Mouse (Mus musculus): ENCODE results near the gene Rrp9. TPM values are rescaled to one million over a fixed set of nuclear protein-coding genes. Genes with fewer than 3 reads are reported as not detected.

Rrp9 gene
- 14.6 and 19.1 TPM in 2 replicates for polyA plus RNA-seq (2015; fragmentation: Nextera tagmentation; extraction: Ambion mirVana)

GRCm38 (mm10) chr9:106475663-106476001 is at the start of gene Rrp9:
Gene Rrp9 (plus strand): TSS chr9:106475963.

GRCm38 (mm10) chr9:106429221-106430014 is 46.3 kb upstream of the Rrp9 start, which contains the start of gene Rpl29:
Gene Rpl29 (plus strand): TSS chr9:106429454.

GRCm38 (mm10) chr9:106447348-106447747 is 28.4 kb upstream of the Rrp9 start, which contains the start of the genes Abhd14b and Abhd14a:
Gene Abhd14b (plus strand): TSS chr9:106447459.
Gene Abhd14a (minus strand): TSS chr9:106447678.

GRCm38 (mm10) chr9:106453271-106454070 is 22.3 kb upstream of the Rrp9 start, which contains the start of gene Pcbp4:
Gene Pcbp4 (plus strand): TSS chr9:106453291.

GRCm38 (mm10) chr9:106465571-106466200 is 10.1 kb upstream of the Rrp9 start, which contains the start of gene Gpr62:
Gene Gpr62 (minus strand): TSS chr9:106465938.

GRCm38 (mm10) chr9:106476924-106477484 is 1.2 kb downstream of the Rrp9 start, which contains the start of gene Parp3:
Gene Parp3 (minus strand): TSS chr9:106476949.

GRCm38 (mm10) chr9:106499667-106500066 is 23.9 kb downstream of the Rrp9 start, which contains the start of gene Iqcf1:
Gene Iqcf1 (plus strand): TSS chr9:106499967.

GRCm38 (mm10) chr9:106514273-106514672 is 38.5 kb downstream of the Rrp9 start, which contains the start of gene Iqcf5:
Gene Iqcf5 (plus strand): TSS chr9:106514573.

Other genes with a start within 250 kb of the Rrp9 start
- 171 and 204 TPM in 2 replicates for gene Alas1, start 227.3 kb upstream of the Rrp9 start, polyA plus RNA-seq (2015; fragmentation: Nextera tagmentation; extraction: Ambion mirVana)
- 4.8 and 6.3 TPM in 2 replicates for gene Poc1a, start 194.9 kb upstream of the Rrp9 start, polyA plus RNA-seq (2015; fragmentation: Nextera tagmentation; extraction: Ambion mirVana)
- gene Dusp7, start 107.3 kb upstream of the Rrp9 start, polyA plus RNA-seq (2015; fragmentation: Nextera tagmentation; extraction: Ambion mirVana), result 6.7 and 9.3 TPM in 2 replicates
- gene Rpl29, start 46.5 kb upstream of the Rrp9 start, polyA plus RNA-seq (2015; fragmentation: Nextera tagmentation; extraction: Ambion mirVana), result 557 and 573 TPM in 2 replicates
- gene Acy1, start 37.6 kb upstream of the Rrp9 start, polyA plus RNA-seq (2015; fragmentation: Nextera tagmentation; extraction: Ambion mirVana), result 10.5 and 13.0 TPM in 2 replicates
- 6.3 and 9.0 TPM in 2 replicates for gene Abhd14b, start 28.5 kb upstream of the Rrp9 start, polyA plus RNA-seq (2015; fragmentation: Nextera tagmentation; extraction: Ambion mirVana)
- 20.9 and 25.1 TPM in 2 replicates for gene Abhd14a, start 28.3 kb upstream of the Rrp9 start, polyA plus RNA-seq (2015; fragmentation: Nextera tagmentation; extraction: Ambion mirVana)
- 38.6 and 45.3 TPM in 2 replicates for gene Pcbp4, start 22.7 kb upstream of the Rrp9 start, polyA plus RNA-seq (2015; fragmentation: Nextera tagmentation; extraction: Ambion mirVana)
- gene Gpr62, start 10.0 kb upstream of the Rrp9 start, polyA plus RNA-seq (2015; fragmentation: Nextera tagmentation; extraction: Ambion mirVana), result 0.42 and 0.55 TPM in 2 replicates
- 12.1 and 16.3 TPM in 2 replicates for gene Parp3, start 986 bp downstream of the Rrp9 start, polyA plus RNA-seq (2015; fragmentation: Nextera tagmentation; extraction: Ambion mirVana)
- gene Iqcf1, start 24.0 kb downstream of the Rrp9 start, polyA plus RNA-seq (2015; fragmentation: Nextera tagmentation; extraction: Ambion mirVana), result not detected in 2 replicates
- gene Iqcf5, start 38.6 kb downstream of the Rrp9 start, polyA plus RNA-seq (2015; fragmentation: Nextera tagmentation; extraction: Ambion mirVana), result not detected in 2 replicates
- not detected in 2 replicates for gene Iqcf3, start 85.7 kb downstream of the Rrp9 start, polyA plus RNA-seq (2015; fragmentation: Nextera tagmentation; extraction: Ambion mirVana)
- gene Iqcf4, start 95.0 kb downstream of the Rrp9 start, polyA plus RNA-seq (2015; fragmentation: Nextera tagmentation; extraction: Ambion mirVana), result not detected in 2 replicates
- not detected in 2 replicates for gene Iqcf6, start 150.6 kb downstream of the Rrp9 start, polyA plus RNA-seq (2015; fragmentation: Nextera tagmentation; extraction: Ambion mirVana)
- not detected in 2 replicates for gene Grm2, start 180.1 kb downstream of the Rrp9 start, polyA plus RNA-seq (2015; fragmentation: Nextera tagmentation; extraction: Ambion mirVana)
- gene Tex264, start 210.0 kb downstream of the Rrp9 start, polyA plus RNA-seq (2015; fragmentation: Nextera tagmentation; extraction: Ambion mirVana), result 34.1 and 39.7 TPM in 2 replicates